Mouse (Mus musculus) lung, postnatal 4 days (tissue): Measurements from ENCODE around the gene Cope.
A peak's percentile ranks its signal among the peaks of the same experiment; 100 is the strongest.

Experiments
- DNase-seq, 2 experiments: peaks; one replicate each; pipeline ENCODE4 v3.0.0; 2021

Cope gene

DNA sequence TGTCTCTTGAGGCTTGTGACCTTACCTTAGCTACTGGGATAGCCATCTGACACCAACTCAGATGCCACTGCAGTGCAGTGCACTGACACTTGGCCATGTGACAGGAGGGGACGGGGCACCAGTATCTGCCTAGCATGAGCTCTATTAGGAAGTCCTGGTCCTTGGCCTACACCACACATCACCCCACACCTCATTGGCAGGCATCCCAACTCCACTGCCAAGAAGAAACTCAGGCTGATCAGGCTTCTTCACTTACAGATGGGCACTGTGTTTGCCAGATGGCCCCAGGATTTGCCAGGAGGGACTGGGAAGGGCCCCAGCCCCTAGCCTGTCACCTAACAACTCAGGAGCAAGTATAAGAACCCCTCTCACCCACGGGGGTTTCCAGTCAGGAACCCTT, 11.1 kb downstream of the Cope start:
- no peak for DNase-seq

DNA sequence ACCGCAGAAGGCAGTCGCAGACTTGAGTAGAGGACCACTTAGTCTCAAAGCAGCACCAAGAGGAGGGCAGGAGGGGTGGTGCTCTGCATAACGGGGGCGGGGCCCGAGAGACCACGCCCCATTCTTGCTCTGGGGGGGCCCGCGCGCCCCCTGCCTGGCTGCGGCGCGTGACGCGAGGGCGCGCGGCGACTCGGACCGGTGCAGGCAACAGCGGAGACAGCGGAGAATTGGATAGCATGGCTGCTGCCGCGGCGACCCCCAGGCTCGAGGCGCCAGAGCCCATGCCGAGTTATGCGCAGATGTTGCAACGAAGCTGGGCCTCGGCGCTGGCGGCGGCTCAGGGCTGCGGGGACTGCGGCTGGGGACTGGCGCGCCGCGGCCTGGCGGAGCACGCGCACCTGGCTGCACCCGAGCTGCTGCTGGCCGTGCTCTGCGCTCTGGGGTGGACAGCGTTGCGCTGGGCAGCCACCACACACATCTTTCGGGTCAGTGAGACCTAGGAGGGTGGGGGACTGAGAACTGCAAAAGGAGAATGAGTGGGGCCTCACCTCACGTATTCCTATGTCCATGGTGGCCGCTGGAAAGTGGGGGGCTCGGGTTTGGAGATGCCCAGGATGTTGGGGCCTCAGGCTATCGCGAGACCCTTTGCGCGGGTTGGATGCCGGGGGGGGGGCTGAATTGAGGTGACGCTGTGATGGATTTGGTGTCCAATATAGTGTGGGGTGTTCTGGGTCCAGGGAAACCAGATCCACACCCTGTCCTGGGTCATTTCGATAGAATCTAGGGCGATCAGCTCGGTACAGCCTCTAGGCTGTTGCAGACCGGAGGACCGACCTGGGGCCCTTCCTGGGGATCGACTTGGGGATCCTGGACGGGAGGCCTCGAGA, 13.5 kb downstream of the Cope start, which contains the start of gene Cers1:
TSS of gene Cers1 (plus strand) at position 152 of the 887 bp plus-strand sequence.
- peak; percentile 72 to 84 for DNase-seq

DNA sequence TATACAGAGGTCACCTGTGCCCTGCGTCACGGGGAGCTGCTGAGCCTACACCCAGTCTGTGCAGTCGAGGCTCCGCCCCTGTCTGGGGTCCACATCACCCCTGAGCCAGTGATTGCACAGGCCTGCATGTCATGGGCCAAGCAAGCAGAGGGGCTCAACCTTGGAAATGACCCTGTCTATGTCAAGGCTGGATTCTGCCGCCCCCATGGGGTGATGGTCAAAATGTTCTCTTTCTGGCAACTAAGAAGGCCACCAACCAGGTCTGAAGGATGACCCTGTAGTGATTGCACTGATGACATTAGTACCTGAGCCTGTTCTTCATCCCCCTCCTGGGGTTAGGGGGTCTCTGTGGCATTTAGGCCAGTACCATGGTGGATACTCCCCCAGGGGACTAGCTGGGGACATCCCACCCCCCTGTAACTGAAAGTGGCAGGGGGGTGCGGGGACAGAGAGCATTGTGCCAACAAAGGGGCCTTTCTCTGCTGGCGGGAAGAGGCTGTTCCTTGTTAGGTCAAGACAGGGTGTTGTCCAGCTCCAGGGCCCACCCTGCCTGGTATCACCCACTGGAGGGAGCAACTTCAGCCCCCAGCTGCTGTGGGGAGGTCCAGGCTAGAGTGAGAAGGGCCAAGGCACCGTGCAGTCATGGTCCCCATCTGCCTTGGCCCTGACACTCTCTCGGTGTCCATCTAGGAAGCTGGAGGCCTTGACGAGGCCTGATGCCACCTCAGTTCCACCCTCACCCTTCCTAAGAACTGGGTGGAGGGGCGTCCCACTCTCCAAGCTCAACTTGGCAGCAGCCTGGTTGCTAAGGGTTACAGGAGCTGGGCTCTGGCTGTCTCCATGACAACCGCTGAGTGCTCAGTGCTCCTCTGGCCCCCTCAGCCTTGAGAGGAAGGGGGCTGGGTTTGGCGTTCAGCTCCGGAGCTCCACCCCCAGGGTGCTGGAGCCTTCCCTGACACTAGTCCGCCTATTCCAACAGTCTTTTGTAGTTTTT, 14.5 kb downstream of the Cope start:
- peak; percentile 53 to 75 for DNase-seq

- DNase-seq = no peak
These were observed 15.6 kb downstream of the Cope start for GRCm38 (mm10) chr8:70317872-70318271.

GRCm38 (mm10) chr8:70323716-70324115, 21.4 kb downstream of the Cope start:
- DNase-seq = no peak

DNA sequence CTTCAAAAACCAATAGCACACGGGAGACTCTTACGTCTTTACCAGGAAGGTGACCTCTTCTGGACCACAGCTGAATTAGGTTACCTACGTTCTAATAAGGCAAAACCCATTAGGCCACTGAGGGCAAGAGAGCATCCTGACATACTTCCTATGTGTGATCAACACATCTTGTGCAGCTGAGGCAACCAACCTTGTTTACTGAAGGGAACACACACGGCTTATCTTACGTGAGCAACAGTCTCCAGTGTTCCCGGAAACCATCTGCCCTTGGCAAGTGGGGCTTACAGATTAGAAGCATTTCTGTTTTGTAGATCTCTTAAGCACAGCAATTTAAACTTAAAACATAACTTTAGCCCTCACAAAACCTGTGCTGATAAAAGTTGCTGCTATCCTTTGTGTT, 25.2 kb downstream of the Cope start:
- no peak for DNase-seq

- DNase-seq = peak in 1 of 2 experiments; percentile 44
These were observed 27.0 kb downstream of the Cope start, which contains the start of gene Gdf1 for GRCm38 (mm10) chr8:70329124-70329834. Gene Gdf1 (plus strand): TSS chr8:70329817.

DNA sequence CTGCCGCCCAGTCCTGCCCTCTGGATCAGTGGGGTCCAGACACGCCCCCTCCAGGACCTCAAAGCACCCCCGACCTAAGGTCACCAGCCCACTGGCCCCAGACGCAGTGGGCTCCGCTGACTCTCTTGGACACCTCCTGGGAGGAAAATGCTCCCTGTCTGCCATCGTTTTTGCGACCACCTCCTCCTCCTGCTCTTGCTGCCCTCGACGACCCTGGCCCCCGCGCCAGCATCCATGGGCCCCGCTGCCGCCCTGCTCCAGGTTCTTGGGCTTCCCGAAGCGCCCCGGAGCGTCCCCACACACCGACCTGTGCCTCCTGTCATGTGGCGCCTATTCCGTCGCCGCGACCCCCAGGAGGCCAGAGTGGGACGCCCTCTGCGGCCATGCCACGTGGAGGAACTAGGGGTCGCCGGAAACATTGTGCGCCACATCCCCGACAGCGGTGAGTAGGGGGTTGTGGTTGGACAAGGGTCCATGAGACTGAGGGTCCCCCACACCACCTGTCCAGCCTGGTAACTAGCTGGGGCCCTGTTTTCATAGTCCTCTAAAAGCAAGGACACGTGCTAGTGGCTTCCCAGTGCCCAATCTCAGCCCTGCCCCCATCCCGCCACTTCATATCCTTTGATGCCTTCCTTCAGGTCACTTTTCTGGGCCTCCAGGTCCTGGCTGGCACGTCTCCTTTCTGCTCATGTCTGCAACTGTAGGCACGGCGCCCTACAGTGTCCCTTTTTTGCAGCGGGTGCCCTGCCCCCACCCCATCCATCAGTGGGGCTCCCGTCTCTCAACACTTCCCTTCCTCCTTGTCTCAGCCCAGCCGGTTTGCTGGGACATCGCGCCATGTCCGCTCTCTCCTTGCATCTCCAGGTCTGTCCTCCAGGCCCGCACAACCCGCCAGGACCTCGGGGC, 27.8 kb downstream of the Cope start:
- DNase-seq = no peak

GRCm38 (mm10) chr8:70330741-70331364, 28.5 kb downstream of the Cope start:
- DNase-seq = peak; percentile 76 to 80

- no peak for DNase-seq
These were observed 29.2 kb downstream of the Cope start for GRCm38 (mm10) chr8:70331526-70331925.

GRCm38 (mm10) chr8:70332070-70332877, 30.0 kb downstream of the Cope start:
- DNase-seq = peak; percentile 83 to 85

DNA sequence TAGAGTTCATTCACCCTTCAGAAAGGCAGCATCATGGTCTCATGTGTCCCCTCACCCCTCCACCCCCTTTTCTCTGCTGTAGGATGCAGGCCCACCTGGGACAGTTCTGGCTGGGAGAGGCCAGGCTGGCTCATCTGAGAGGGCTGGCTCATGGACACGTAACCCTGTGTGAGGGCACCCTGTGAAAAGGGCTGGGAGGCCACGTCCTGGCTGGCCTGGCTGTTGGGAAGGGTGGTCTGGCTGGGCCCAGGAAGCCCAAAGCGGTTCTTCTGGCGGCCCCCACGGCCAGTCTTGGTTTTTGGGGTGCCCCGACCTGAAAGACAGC, 30.5 kb downstream of the Cope start:
- DNase-seq = no peak

DNA sequence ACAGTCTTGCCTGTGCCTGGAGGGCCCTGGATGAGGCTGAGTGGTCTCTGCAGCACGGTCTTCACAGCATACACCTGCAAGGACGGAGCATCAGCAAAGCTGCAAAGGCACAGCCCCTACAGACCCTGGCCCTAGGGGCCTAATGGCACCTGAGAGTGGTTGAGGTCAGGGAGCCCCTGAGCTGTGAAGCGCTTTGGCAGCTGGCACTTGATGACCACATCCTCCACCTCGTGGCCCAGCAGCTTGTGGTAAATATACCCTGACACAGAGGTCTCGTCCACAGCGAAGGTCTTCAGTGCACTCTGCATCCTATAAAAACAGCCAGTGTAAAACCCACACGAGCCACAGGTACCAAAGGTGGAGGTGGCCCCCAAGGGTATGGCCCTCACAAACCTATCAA, 36.6 kb downstream of the Cope start:
- no peak for DNase-seq

- DNase-seq = no peak
These were observed 38.3 kb downstream of the Cope start for GRCm38 (mm10) chr8:70340659-70341058.

GRCm38 (mm10) chr8:70342007-70342406, 39.7 kb downstream of the Cope start:
- no peak for DNase-seq

GRCm38 (mm10) chr8:70343076-70343475, 40.8 kb downstream of the Cope start:
- DNase-seq = no peak

DNA sequence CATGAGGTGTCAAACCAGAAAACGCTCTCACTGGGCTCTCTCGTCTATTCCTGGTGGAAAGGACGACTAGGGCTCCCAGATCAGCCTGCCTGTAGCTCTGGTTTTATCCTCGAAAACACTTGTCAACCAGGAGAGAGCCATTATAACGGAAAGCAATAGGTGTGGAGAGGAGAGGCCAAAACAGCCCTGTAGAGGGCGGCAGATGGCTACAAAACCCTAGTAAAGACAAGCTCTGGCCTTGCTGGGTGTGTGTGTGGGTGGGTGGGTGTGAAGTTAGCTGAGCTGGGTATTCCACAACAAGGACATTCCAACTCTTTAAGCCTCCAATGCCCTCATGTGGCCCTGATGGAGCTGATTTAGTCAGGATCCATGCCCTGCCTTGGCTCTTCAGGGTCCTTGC, 41.4 kb downstream of the Cope start:
- DNase-seq = peak in 1 of 2 experiments; percentile 53

- no peak for DNase-seq
These were observed 42.0 kb downstream of the Cope start for GRCm38 (mm10) chr8:70344279-70344678.

DNA sequence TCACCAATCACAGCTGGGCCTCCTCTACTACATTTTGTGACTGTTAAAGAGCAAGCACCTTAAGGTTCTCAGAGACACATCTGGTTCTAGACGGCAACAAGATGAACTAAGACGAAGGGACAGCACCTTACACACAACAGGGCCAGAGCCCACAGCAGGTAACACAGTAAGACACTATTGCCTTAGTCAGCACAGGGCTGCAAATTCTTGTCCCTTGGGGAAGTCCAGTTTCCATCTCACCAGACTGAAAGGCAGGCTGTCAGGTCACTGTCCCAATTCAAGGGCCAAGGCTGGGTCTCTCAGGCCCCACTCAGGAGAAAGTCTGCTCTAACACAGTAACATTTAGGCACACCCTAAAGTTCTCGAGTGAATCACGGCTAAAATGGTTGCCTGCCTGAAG, 45.1 kb downstream of the Cope start:
- DNase-seq = no peak

DNA sequence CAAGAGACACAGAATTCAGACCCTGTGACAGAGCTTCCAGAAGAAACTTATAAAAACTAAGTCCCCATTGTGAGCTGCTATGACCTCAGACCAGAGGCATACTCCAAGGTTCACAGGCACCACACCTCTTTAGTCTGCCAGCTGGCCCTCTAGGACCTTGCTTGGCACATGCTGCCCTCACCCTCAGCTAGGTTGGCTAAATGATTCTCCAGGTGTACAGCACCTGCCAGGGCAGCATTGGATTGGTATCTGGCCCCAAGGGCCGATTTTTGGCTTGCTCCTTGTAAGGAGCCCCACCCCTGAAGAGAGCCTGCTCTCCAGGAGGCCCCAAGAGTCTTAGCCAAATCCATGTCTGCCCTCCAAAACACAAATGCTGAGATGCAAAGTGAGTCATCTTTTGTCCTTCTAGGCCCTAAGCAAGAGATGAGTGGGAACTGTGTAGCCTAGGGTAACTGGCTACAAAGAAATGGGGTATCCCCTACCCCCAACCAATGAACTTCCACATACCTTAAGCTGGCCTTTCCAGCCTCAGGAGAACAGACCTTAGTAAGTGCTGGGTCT, 45.6 kb downstream of the Cope start:
- DNase-seq = no peak
